In the genomic region with DNA sequence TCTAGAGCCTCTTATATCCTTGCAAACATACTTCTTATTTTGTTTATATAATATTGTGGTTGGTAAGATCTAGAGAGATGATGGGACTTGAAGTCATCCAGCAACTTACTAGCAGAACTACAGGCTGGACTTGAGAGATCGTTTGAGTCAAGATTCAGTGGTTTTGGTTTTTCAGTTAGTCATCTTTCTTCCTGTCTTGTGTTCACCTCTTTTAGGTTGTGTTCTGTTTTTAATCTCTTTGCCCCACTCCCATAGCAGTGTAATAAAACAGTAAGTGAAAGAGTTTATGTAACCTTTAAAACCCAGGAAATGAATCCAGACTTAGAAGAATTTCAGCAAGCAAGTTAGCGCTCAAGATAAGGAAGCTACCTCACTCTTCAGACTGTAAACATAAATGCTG, we compare ENCODE assay signal across 24 mouse cellular contexts. TPM values are rescaled to one million over a fixed set of nuclear protein-coding genes. Genes with fewer than 3 reads are reported as not detected.
DNase-seq lines count a peak whose midpoint lies in the region; ATAC-seq and TF ChIP-seq lines count a peak whose summit lies in the region.
"Had no signal": no experiment of that assay in that cellular context is flagged by ENCODE, and none has a peak within 500 bp of the region (broad histone marks: within the 10 kb centered on the region; RNA-seq: fewer than 3 reads in every experiment).

No protein-coding gene starts in this region.

- H3K4me1 ChIP-seq in liver, embryonic 15.5 days (replicated peaks) = peaks cover 17% of the 10 kb centered on the region
- no peaks in the 10 kb centered on the region for H3K4me1 ChIP-seq in liver, postnatal 0 days (ENCODE audit: insufficient read depth)
- H3K4me1 ChIP-seq in midbrain, embryonic 11.5 days (ENCODE audit: control insufficient read depth, insufficient read depth, low read length) = no peaks in the 10 kb centered on the region
- H3K4me1 ChIP-seq: heart, embryonic 15.5 days; limb, embryonic 15.5 days; midbrain, embryonic 12.5 days; neural tube, embryonic 12.5 days had no signal

- no peak for TF ChIP-seq CTCF in liver, postnatal 0 days (IDR thresholded peaks at IDR 0.05; ENCODE audit: low read depth)

- no peaks in the 10 kb centered on the region for H3K9me3 ChIP-seq in liver, embryonic 15.5 days (replicated peaks)
- H3K9me3 ChIP-seq in liver, postnatal 0 days (ENCODE audit: low read length) = no peaks in the 10 kb centered on the region
- H3K9me3 ChIP-seq in midbrain, embryonic 11.5 days (ENCODE audit: control insufficient read depth, low read length) = no peaks in the 10 kb centered on the region
- H3K9me3 ChIP-seq: heart, embryonic 15.5 days; limb, embryonic 15.5 days; midbrain, embryonic 12.5 days; neural tube, embryonic 12.5 days had no signal

- no peak overlapping the region for H3K4me3 ChIP-seq in liver, embryonic 15.5 days (replicated peaks)
- no peak overlapping the region for H3K4me3 ChIP-seq in liver, postnatal 0 days (ENCODE audit: low read depth, low read length)
- H3K4me3 ChIP-seq in midbrain, embryonic 11.5 days (ENCODE audit: low read depth, low read length) = no peak overlapping the region
- H3K4me3 ChIP-seq: heart, embryonic 15.5 days; limb, embryonic 15.5 days; midbrain, embryonic 12.5 days; neural tube, embryonic 12.5 days had no signal

- DNase-seq in liver, postnatal 0 days = no peak
- DNase-seq in MEL-GATA-1-ER (ENCODE audit: extremely low read depth, low read depth) = peak; percentile 6
- DNase-seq in induced T-regulatory cell, adult 2 months (ENCODE audit: low read depth) = peak; percentile 74
- DNase-seq in retina, embryonic 14.5 days (ENCODE audit: low spot score) = no peak
- DNase-seq in midbrain, embryonic 11.5 days (ENCODE audit: low spot score, missing footprints) = no peak
- DNase-seq in thymus, postnatal 14 days = no peak
- DNase-seq: adrenal gland, postnatal 10 days; cerebellum, adult 18-20 months; cerebellum, postnatal 25 days; heart, postnatal 36 days; kidney, postnatal 10 days; left cerebral cortex, postnatal 4 days; lung, postnatal 4 days; retina, postnatal 1 day; right cerebral cortex, postnatal 25 days; thymus, postnatal 25 days had no signal

- 0 out of 2 replicates have a peak overlapping the region, but pooled peaks have one; percentile 48 for H3K27ac ChIP-seq in liver, embryonic 15.5 days (replicated peaks)
- H3K27ac ChIP-seq in liver, postnatal 0 days (ENCODE audit: low read depth) = no peak overlapping the region
- H3K27ac ChIP-seq in midbrain, embryonic 11.5 days (ENCODE audit: low read depth, low read length) = no peak overlapping the region
- H3K27ac ChIP-seq: heart, embryonic 15.5 days; hindbrain, postnatal 0 days; limb, embryonic 15.5 days; midbrain, embryonic 12.5 days; neural tube, embryonic 12.5 days had no signal

- H3K4me2 ChIP-seq in liver, embryonic 15.5 days = no peak overlapping the region
- H3K4me2 ChIP-seq in liver, postnatal 0 days (ENCODE audit: low read depth, low read length) = no peak overlapping the region
- H3K4me2 ChIP-seq in midbrain, embryonic 11.5 days = no peak overlapping the region
- H3K4me2 ChIP-seq: heart, embryonic 15.5 days; limb, embryonic 15.5 days; midbrain, embryonic 12.5 days; neural tube, embryonic 12.5 days had no signal

- H3K36me3 ChIP-seq in liver, embryonic 15.5 days (replicated peaks) = peaks cover 27% of the 10 kb centered on the region
- peaks cover 23% of the 10 kb centered on the region for H3K36me3 ChIP-seq in liver, postnatal 0 days (replicated peaks; ENCODE audit: insufficient read depth, low read length)
- H3K36me3 ChIP-seq in midbrain, embryonic 11.5 days (ENCODE audit: control insufficient read depth, insufficient read depth, low read length) = peaks cover 6% of the 10 kb centered on the region; the same call in 1 of the 2 replicates

- H3K9ac ChIP-seq in liver, embryonic 15.5 days = no peak overlapping the region
- H3K9ac ChIP-seq in liver, postnatal 0 days (replicated peaks) = no peak overlapping the region
- H3K9ac ChIP-seq in midbrain, embryonic 11.5 days (ENCODE audit: low read length) = no peak overlapping the region
- H3K9ac ChIP-seq: heart, embryonic 15.5 days; limb, embryonic 15.5 days; midbrain, embryonic 12.5 days; neural tube, embryonic 12.5 days had no signal

- no peak for TF ChIP-seq EP300 in liver, postnatal 0 days (IDR thresholded peaks at IDR 0.05; ENCODE audit: low read depth)

- WGBS in liver, embryonic 15.5 days (ENCODE audit: insufficient replicate concordance) = 51% methylated on average over 2 of the region's 2 CpGs
- 56% methylated on average over 2 of the region's 2 CpGs for WGBS in liver, postnatal 0 days (ENCODE audit: insufficient replicate concordance)
- WGBS in midbrain, embryonic 11.5 days = 92% methylated on average over 2 of the region's 2 CpGs

- no peaks in the 10 kb centered on the region for H3K27me3 ChIP-seq in liver, embryonic 15.5 days
- no peaks in the 10 kb centered on the region for H3K27me3 ChIP-seq in liver, postnatal 0 days (ENCODE audit: insufficient read depth, low read length)
- H3K27me3 ChIP-seq in midbrain, embryonic 11.5 days (ENCODE audit: control insufficient read depth, insufficient read depth, low read length) = no peaks in the 10 kb centered on the region
- H3K27me3 ChIP-seq: heart, embryonic 15.5 days; limb, embryonic 15.5 days; midbrain, embryonic 12.5 days; neural tube, embryonic 12.5 days had no signal

- no peak for ATAC-seq in liver, embryonic 15.5 days (ENCODE audit: insufficient read depth)
- no peak for ATAC-seq in liver, postnatal 0 days
- no peak for ATAC-seq in midbrain, embryonic 11.5 days (ENCODE audit: low FRiP score)
- ATAC-seq: forebrain, embryonic 14.5 days; hindbrain, postnatal 0 days had no signal

RNA-seq across cellular contexts. Expression of a gene that starts 44.1 kb away (rescaled TPM):
- polyA plus RNA-seq in liver, embryonic 15.5 days (2015; fragmentation: Nextera tagmentation; extraction: Ambion mirVana) = not detected in 2 replicates
- polyA plus RNA-seq in liver, postnatal 0 days (2015; fragmentation: Nextera tagmentation; extraction: Ambion mirVana) = not detected in 2 replicates
- not detected in 2 replicates for polyA plus RNA-seq in midbrain, embryonic 11.5 days (2014; fragmentation: Nextera tagmentation; extraction: Ambion mirVana)
- polyA plus RNA-seq: embryonic facial prominence, embryonic 14.5 days; limb, embryonic 15.5 days; midbrain, embryonic 12.5 days had no signal

Comparison
In these comparisons a context has a peak if more than half of its experiments do, and no peak if none do; other contexts are left out.
1. DNase-seq: peak in MEL-GATA-1-ER (single experiment) and induced T-regulatory cell, adult 2 months (single experiment); none in liver, postnatal 0 days (single experiment), retina, embryonic 14.5 days (single experiment), midbrain, embryonic 11.5 days (single experiment) and thymus, postnatal 14 days (single experiment).